Mouse (Mus musculus) neural tube, embryonic 14.5 days (tissue): Measurements from ENCODE around the gene Gm27021. TPM values are rescaled to one million over a fixed set of nuclear protein-coding genes. Genes with fewer than 3 reads are reported as not detected.

Experiments used
- ATAC-seq: fragments of 200-750 bp; cut with Nextera tagmentation; 2 replicates; pipeline ENCODE4 v1.8.0; 2017; ENCODE audit warnings: low read depth, mild to moderate bottlenecking, moderate TSS enrichment, moderate library complexity
- H3K27ac ChIP-seq: fragments of 300-500 bp; sonication (generic); 2 replicates; pipeline ENCODE4 v1.5.1; 2014; ENCODE audit warnings: low read depth, mild to moderate bottlenecking, control low read depth, low read length, moderate library complexity, mixed read lengths
- H3K27me3 ChIP-seq: fragments of 300-500 bp; sonication (generic); 2 replicates; pipeline ENCODE4 v1.6.1; 2014; ENCODE audit warnings: low read length; ENCODE audit not compliant: control insufficient read depth, insufficient read depth
- H3K36me3 ChIP-seq: fragments of 300-500 bp; sonication (generic); 2 replicates; pipeline ENCODE4 v1.6.1; 2014; ENCODE audit warnings: low read length, mixed read lengths; ENCODE audit not compliant: control insufficient read depth, insufficient read depth
- H3K4me1 ChIP-seq: fragments of 300-500 bp; sonication (generic); 2 replicates; pipeline ENCODE4 v1.6.1; 2014; ENCODE audit warnings: low read length; ENCODE audit not compliant: control insufficient read depth, insufficient read depth
- H3K4me2 ChIP-seq: fragments of 300-500 bp; sonication (generic); 2 replicates; pipeline ENCODE4 v1.6.1; 2014; ENCODE audit warnings: mild to moderate bottlenecking, low read depth, low read length, control low read depth
- H3K4me3 ChIP-seq: fragments of 300-500 bp; sonication (generic); 2 replicates; pipeline ENCODE4 v1.5.1; 2014; ENCODE audit warnings: low read depth, low read length, control low read depth, mixed read lengths
- H3K9ac ChIP-seq: fragments of 300-500 bp; sonication (generic); replicated peaks from 2 replicates; pipeline ENCODE4 v1.6.1; 2014; ENCODE audit warnings: low read depth, mild to moderate bottlenecking, control low read depth, low read length, mixed read lengths
- H3K9me3 ChIP-seq: fragments of 300-500 bp; sonication (generic); 2 replicates; pipeline ENCODE4 v1.6.1; 2016; ENCODE audit warnings: low read length; ENCODE audit not compliant: control insufficient read depth
- WGBS: fragments of 180-500 bp; shearing (Covaris S2); extraction: QIAGEN DNeasy Blood & Tissue Kit; methylation state at CpG from one replicate; pipeline ENCODE4 v1.1.7; 2014; 5-methylcytosine and 5-hydroxymethylcytosine counted together
- polyA plus RNA-seq: library from polyadenylated mRNA; unstranded; fragments of >200 nt; fragmentation: Nextera tagmentation; extraction: Ambion mirVana; gene quantifications from 2 replicates; pipeline ENCODE4 v1.2.1, GENCODE M21; 2014

Gm27021 gene
- polyA plus RNA-seq, 1 experiment from 2014 or later, result 8.4 TPM

DNA sequence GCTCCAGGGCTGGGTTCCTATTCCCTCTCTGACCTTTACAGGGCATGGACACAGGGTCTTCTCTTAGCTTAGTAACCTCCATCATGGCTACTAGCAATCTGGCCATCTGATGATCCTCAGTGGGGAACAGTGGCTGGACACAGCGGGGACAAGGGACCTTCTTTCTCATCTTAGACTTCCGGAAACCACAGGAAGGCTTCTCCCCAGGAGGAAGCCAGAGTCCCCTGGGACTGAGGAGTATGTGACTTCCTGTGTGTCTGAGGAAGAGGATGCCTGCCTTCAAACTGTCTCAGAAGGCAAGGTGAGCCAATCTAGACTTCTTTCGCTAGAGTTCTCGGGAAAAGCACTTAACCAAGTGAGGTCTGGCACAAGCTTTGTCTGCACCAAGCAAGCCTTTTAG, 32.2 kb upstream of the Gm27021 start:
- H3K4me2 ChIP-seq, result no peak overlapping the region
- no peaks in the 10 kb centered on the region for H3K27me3 ChIP-seq
- no peak overlapping the region for H3K9ac ChIP-seq
- ATAC-seq, result no peak
- H3K4me3 ChIP-seq, result no peak overlapping the region
- no peak overlapping the region for H3K27ac ChIP-seq
- H3K36me3 ChIP-seq, result no peaks in the 10 kb centered on the region
- no peaks in the 10 kb centered on the region for H3K9me3 ChIP-seq
- 88% methylated on average over 4 of the region's 4 CpGs for WGBS
- H3K4me1 ChIP-seq, result no peaks in the 10 kb centered on the region

DNA sequence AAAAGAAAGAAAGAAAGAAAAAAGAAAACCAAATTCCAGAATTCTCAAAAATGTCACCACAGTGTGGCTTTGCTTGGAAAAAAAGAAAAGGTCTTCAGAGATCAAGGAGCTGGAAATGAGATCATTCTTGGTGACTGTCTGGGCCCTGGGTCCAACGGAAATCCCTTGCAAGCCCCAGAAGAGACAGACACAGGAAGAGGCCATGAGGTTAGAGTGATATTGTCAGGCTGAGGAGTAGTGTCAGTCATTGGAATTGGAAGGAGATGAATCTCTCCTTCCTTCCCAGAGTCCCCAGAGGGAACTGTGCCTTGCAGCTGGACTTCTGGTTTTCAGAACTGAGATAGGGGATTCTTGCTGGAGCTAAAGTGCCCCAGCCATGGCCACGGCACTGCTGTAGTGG, 31.7 kb upstream of the Gm27021 start:
- Histone ChIP-seq H3K4me2 (no peak overlapping the region), H3K9ac (no peak overlapping the region), H3K27ac (no peak overlapping the region), H3K4me1 (no peaks in the 10 kb centered on the region), H3K27me3 (no peaks in the 10 kb centered on the region), H3K36me3 (no peaks in the 10 kb centered on the region), H3K4me3 (no peak overlapping the region), H3K9me3 (no peaks in the 10 kb centered on the region)
- WGBS, result 76% methylated on average over 2 of the region's 2 CpGs
- ATAC-seq, result no peak

DNA sequence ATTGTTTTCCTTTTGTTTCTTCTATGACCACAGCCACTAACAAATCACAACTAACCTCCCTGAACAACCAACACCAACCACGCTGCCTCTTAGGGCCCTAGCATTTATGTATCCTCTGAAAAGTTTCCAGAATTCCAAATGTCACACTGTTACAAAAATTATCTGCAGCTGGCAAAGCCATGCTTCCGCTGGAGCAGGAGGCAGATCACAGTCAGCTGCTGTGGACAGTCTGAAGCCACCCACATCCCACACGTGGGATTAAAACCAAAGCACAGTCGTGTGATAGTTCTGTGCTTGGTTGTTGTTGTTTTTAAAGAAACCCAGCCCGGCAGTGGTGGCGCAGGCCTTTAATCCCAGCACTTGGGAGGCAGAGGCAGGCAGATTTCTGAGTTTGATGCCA, 31.2 kb upstream of the Gm27021 start:
- H3K4me3 ChIP-seq, result no peak overlapping the region
- WGBS, result 85% methylated on average over 6 of the region's 6 CpGs
- ATAC-seq, result no peak

DNA sequence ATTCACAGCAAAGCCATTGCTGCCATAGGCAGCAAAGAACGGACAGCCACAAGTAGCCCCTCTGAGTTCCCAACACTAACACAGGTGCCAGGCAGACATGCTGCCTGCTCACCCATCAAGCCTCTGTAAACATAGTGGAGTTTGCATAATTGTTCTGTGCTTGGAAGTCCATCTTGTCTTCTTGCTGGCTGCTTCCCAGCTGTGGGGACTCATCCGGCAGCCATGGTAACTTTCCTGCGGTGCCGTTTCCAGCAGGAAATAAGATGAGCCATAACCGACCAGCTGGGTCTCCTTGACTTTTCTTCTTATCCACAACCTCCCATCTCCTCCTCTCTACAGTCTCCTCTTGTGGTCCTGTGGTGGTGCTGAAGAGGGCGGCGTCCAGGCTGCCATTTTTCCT, 30.5 kb upstream of the Gm27021 start:
- Histone ChIP-seq H3K27me3 (no peaks in the 10 kb centered on the region), H3K4me2 (no peak overlapping the region), H3K4me3 (no peak overlapping the region), H3K4me1 (no peaks in the 10 kb centered on the region), H3K27ac (no peak overlapping the region), H3K9me3 (no peaks in the 10 kb centered on the region), H3K36me3 (no peaks in the 10 kb centered on the region), H3K9ac (no peak overlapping the region)
- WGBS, result 84% methylated on average over 7 of the region's 7 CpGs
- no peak for ATAC-seq

More for the DNA sequence above, 31.2 kb upstream of the Gm27021 start:
- Histone ChIP-seq H3K4me1 (no peaks in the 10 kb centered on the region), H3K27me3 (no peaks in the 10 kb centered on the region), H3K9ac (no peak overlapping the region), H3K9me3 (no peaks in the 10 kb centered on the region), H3K36me3 (no peaks in the 10 kb centered on the region), H3K4me2 (no peak overlapping the region), H3K27ac (no peak overlapping the region)

DNA sequence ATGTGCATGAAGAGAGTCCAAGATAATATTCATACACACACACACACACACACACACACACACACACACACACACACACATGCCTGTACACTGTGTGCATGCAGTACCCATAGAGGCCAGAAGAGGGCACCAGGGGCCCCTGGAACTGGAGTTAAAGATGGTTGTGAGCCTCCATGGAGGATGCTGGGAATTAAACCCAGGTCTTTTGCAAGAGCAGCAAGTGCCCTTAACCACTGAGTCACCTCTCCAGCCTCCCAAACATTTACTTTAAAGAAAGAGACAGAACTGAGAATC, 30.0 kb upstream of the Gm27021 start:
- Histone ChIP-seq H3K9ac (no peak overlapping the region), H3K27me3 (no peaks in the 10 kb centered on the region), H3K27ac (no peak overlapping the region), H3K36me3 (no peaks in the 10 kb centered on the region), H3K9me3 (no peaks in the 10 kb centered on the region), H3K4me1 (no peaks in the 10 kb centered on the region), H3K4me2 (no peak overlapping the region), H3K4me3 (no peak overlapping the region)
- no peak for ATAC-seq

DNA sequence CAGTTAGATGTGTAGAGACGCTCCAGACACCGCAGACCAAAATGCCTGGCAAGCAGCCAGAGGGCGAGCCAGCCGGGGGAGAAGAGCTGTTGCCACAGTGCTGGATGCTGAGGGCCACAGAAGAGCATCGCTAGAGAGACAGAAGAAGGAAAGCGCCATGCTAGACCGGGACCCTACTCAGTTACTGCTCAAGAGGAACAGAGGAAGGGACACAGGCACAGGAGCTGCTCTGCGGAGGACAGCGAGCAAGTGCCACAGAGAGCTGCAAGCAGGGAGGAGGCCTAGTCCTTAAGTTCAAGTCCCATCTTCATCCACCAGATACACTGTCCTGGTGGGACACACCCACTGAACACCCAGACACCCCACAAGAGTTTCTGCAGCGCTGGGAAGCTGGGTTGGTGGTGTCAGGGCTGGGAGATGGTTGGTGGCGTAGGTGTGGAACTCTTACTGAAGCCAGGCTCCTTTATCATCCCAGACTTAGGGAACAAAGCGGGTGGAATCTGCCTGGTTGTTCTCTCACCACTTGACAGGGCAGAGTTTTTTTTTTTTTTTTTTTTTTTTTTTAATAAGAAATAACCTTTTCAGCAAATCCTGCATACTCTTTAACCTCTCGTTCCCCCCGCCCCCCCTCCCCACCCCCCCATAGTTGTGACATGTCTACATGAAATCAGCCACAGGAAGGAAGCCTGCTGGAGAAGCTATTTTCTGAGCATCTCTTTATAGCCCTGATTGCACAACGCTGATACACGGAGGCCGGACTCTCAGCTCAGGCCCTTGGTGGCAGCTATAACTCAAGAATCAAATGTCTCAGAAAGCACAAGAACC, 29.5 kb upstream of the Gm27021 start:
- Histone ChIP-seq H3K4me1 (no peaks in the 10 kb centered on the region), H3K4me2 (no peak overlapping the region), H3K9me3 (no peaks in the 10 kb centered on the region), H3K9ac (no peak overlapping the region), H3K27ac (no peak overlapping the region), H3K27me3 (no peaks in the 10 kb centered on the region), H3K36me3 (no peaks in the 10 kb centered on the region), H3K4me3 (no peak overlapping the region)
- ATAC-seq, result no peak
- WGBS, result 77% methylated on average over 17 of the region's 17 CpGs

DNA sequence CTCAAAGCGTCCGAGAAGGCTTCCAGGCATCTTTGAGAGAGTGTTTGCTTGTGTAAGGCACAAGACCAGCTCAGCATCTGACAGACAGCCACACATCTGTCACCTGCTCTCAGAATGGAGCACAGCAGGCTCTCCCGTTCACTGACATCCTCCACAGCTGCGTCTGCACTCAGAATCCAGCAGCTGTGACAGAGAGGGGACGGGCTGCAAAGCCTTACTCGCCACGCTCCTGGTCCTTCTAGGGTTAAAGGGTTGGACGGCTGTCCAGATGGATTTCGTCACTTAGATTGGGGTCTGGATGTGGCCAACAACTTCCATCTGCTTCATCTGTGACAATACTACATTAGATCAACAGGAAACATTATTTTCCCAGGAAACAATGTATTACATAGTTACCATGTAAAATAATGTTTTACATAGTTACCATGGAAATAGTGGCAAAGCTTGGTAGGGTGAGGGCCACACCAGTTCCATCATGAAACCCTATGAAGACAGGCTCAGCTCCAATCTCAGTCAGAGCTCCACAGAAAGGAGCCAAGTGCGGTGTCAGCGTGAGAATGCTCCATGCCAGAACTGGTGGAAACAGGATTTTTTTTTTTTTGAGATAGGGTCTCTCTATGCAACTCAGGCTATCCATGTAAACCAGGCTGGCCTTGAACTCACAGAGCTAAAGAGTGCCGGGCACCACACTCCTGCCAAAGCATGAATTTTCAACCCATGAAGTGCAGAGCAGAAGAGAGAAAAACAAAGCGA, 28.7 kb upstream of the Gm27021 start:
- Histone ChIP-seq H3K27me3 (no peaks in the 10 kb centered on the region), H3K4me3 (no peak overlapping the region), H3K36me3 (no peaks in the 10 kb centered on the region), H3K4me2 (no peak overlapping the region), H3K27ac (no peak overlapping the region), H3K9ac (no peak overlapping the region), H3K9me3 (no peaks in the 10 kb centered on the region), H3K4me1 (no peaks in the 10 kb centered on the region)
- WGBS, result 55% methylated on average over 13 of the region's 13 CpGs
- no peak for ATAC-seq

DNA sequence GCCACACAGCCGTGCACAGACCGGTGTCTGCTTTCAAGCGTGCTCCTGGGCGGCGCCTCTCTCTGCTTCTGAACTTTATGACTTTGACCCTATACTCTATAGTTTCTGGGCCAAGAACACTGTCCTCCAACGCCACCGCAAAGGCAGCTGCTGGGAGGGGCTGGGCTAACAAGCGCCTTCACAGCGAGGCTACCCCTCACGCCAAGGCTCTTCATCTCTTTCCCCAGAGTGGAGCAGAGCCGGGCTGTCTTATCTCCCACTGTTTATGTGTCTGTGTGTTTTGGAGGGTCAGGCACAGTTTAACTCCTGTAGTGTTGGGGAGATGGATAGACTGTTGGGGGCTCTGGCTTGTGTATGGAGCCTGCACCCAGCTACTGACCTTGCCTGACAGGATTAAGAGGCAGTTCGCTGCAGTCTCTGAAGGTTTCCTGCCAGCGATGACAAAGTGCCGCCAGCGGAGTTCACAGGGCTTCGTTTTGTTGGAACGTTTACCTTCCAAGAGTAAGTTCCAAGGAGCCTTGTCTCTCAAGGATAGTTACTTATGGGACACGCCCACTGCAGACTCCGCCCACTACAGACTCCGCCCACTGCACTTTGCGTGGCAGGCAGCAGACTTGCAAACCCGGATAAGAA, 26.1 kb upstream of the Gm27021 start:
- Histone ChIP-seq H3K4me1 (no peaks in the 10 kb centered on the region), H3K9me3 (no peaks in the 10 kb centered on the region), H3K9ac (no peak overlapping the region), H3K4me3 (no peak overlapping the region), H3K36me3 (no peaks in the 10 kb centered on the region), H3K4me2 (no peak overlapping the region), H3K27ac (no peak overlapping the region), H3K27me3 (no peaks in the 10 kb centered on the region)
- no peak for ATAC-seq
- 42% methylated on average over 22 of the region's 22 CpGs for WGBS

DNA sequence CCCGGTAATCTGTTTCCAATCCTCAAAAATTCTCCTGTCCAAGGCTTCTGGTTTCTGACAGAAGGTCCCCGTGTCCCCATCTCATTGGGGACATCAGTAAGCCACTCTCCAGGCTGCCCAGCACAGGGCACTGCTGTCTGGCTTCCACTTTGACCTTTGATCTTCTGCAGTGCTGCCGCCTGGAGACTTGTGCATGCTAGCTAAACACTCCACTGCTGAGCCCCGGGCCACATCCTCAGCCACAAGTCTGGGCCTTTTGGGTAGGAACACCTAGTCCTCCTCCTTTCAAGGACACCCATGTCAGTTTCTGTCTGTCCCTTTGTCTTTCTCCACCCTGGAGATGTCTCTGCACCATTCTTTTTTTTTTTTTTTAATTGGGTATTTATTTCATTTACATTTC, 25.1 kb upstream of the Gm27021 start:
- WGBS, result 77% methylated on average over 4 of the region's 4 CpGs
- Histone ChIP-seq H3K4me3 (no peak overlapping the region), H3K4me1 (no peaks in the 10 kb centered on the region)

More for the DNA sequence above, 25.1 kb upstream of the Gm27021 start:
- no peak for ATAC-seq
- Histone ChIP-seq H3K9ac (no peak overlapping the region), H3K36me3 (no peaks in the 10 kb centered on the region), H3K27ac (no peak overlapping the region), H3K27me3 (no peaks in the 10 kb centered on the region), H3K9me3 (no peaks in the 10 kb centered on the region), H3K4me2 (no peak overlapping the region)
